Mouse (Mus musculus): ENCODE results near the gene A3galt2. TPM values are rescaled to one million over a fixed set of nuclear protein-coding genes. Genes with fewer than 3 reads are reported as not detected.

Gene A3galt2
- polyA plus RNA-seq, 1 experiment from 2014 or later = 0.53 TPM

GRCm38 (mm10) chr4:128716279-128716678 is 38.9 kb upstream of the A3galt2 start:
- Histone ChIP-seq H3K4me3 (no peak overlapping the region), H3K27me3 (no peaks in the 10 kb centered on the region), H3K4me1 (replicated peaks) (peaks cover 88% of the 10 kb centered on the region), H3K9me3 (no peaks in the 10 kb centered on the region), H3K4me2 (peak overlapping the region; percentile 43), H3K9ac (peak overlapping the region; percentile 62), H3K27ac (peak overlapping the region; percentile 99), H3K36me3 (peaks cover 6% of the 10 kb centered on the region)
- ATAC-seq (ENCODE audit: low FRiP score) = no peak
- WGBS = 5% methylated on average over 4 of the region's 4 CpGs

DNA sequence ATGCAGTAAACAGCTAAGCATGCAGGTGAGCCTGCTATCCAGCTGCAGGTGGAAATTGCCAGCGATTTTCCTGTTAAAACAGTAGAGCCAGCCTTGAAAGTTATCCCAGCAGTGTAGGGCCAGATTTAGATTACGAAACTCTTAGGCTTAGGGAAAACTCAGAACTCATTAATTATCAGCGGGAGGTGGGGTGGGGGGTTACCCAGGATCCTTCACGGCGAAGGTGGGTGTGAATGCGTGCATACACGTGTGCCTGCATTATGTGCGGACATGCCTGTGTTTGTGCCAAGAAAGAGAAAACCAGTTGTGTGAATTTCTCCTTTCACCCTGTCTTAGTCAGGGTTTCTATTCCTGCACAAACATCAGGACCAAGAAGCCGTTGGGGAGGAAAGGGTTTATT is 38.4 kb upstream of the A3galt2 start:
- Histone ChIP-seq H3K27ac (peak overlapping the region; percentile 99), H3K9me3 (no peaks in the 10 kb centered on the region), H3K4me3 (no peak overlapping the region), H3K4me2 (no peak overlapping the region), H3K9ac (peak overlapping the region; percentile 62), H3K36me3 (peaks cover 6% of the 10 kb centered on the region), H3K4me1 (replicated peaks) (peaks cover 88% of the 10 kb centered on the region), H3K27me3 (no peaks in the 10 kb centered on the region)
- WGBS = 34% methylated on average over 9 of the region's 9 CpGs
- ATAC-seq (ENCODE audit: low FRiP score) = no peak

- no peak overlapping the region for H3K4me2 ChIP-seq
- H3K9ac ChIP-seq = no peak overlapping the region
- H3K27me3 ChIP-seq = no peaks in the 10 kb centered on the region
- 10% methylated on average over 5 of the region's 5 CpGs for WGBS
- peaks cover 78% of the 10 kb centered on the region for H3K4me1 ChIP-seq (replicated peaks)
- no peak overlapping the region for H3K4me3 ChIP-seq
- no peak for ATAC-seq (ENCODE audit: low FRiP score)
- no peaks in the 10 kb centered on the region for H3K9me3 ChIP-seq
- 0 out of 2 replicates have a peak, but pooled peaks cover 5% of the 10 kb centered on the region for H3K36me3 ChIP-seq
- H3K27ac ChIP-seq = peak overlapping the region; percentile 85
Observed at GRCm38 (mm10) chr4:128720110-128720509, 35.1 kb upstream of the A3galt2 start.

DNA sequence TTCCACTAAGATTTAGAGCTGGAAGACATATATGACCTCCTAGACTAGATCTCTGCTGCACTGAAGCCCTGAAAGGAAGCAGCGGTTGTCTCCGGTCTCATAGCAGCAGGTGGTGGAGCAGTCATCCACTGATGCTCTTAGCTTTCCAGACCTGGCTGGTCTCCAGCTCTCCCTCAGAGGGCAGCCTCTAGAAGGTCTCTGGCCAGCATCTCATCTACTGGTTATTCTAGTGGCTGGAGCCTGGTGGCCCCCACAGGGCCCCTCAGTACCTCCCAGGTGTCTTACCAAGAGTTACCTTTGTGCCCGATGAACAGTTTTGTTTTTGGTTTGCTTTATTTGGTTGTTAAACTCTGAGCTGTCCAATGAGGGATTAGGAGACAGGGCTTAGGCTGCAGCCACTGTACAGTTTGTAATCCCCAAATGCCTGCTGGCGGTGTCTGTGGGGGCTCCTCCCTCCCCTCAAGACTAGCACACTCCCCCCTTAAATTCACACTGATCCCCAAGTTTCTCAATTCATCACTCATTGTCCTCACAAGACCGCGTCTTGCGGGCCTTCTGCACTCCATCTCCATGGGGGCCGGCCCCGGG is 34.0 kb upstream of the A3galt2 start:
- no peak for ATAC-seq (ENCODE audit: low FRiP score)
- no peak overlapping the region for H3K4me2 ChIP-seq
- H3K9me3 ChIP-seq = no peaks in the 10 kb centered on the region
- 52% methylated on average over 9 of the region's 9 CpGs for WGBS
- H3K36me3 ChIP-seq = 0 out of 2 replicates have a peak, but pooled peaks cover 5% of the 10 kb centered on the region
- H3K27ac ChIP-seq = peak overlapping the region; percentile 85
- no peaks in the 10 kb centered on the region for H3K27me3 ChIP-seq
- H3K9ac ChIP-seq = no peak overlapping the region
- H3K4me1 ChIP-seq (replicated peaks) = peaks cover 76% of the 10 kb centered on the region
- no peak overlapping the region for H3K4me3 ChIP-seq

GRCm38 (mm10) chr4:128721761-128722160 is 33.4 kb upstream of the A3galt2 start:
- 85% methylated on average over 4 of the region's 4 CpGs for WGBS
- no peak for ATAC-seq (ENCODE audit: low FRiP score)
- H3K9me3 ChIP-seq = no peaks in the 10 kb centered on the region
- no peak overlapping the region for H3K9ac ChIP-seq
- no peak overlapping the region for H3K4me3 ChIP-seq
- H3K4me1 ChIP-seq (replicated peaks) = peaks cover 76% of the 10 kb centered on the region
- H3K36me3 ChIP-seq = 0 out of 2 replicates have a peak, but pooled peaks cover 5% of the 10 kb centered on the region
- H3K27ac ChIP-seq = peak overlapping the region; percentile 58; the same call in 1 of the 2 replicates
- H3K4me2 ChIP-seq = no peak overlapping the region
- H3K27me3 ChIP-seq = no peaks in the 10 kb centered on the region

- H3K4me2 ChIP-seq = no peak overlapping the region
- peaks cover 69% of the 10 kb centered on the region for H3K4me1 ChIP-seq (replicated peaks)
- H3K27ac ChIP-seq = no peak overlapping the region
- no peaks in the 10 kb centered on the region for H3K27me3 ChIP-seq
- WGBS = 88% methylated on average over 8 of the region's 8 CpGs
- 0 out of 2 replicates have a peak, but pooled peaks cover 5% of the 10 kb centered on the region for H3K36me3 ChIP-seq
- H3K4me3 ChIP-seq = no peak overlapping the region
- H3K9ac ChIP-seq = no peak overlapping the region
- ATAC-seq (ENCODE audit: low FRiP score) = no peak
- no peaks in the 10 kb centered on the region for H3K9me3 ChIP-seq
Observed at GRCm38 (mm10) chr4:128722932-128723331, 32.2 kb upstream of the A3galt2 start.

- Histone ChIP-seq H3K27me3 (no peaks in the 10 kb centered on the region), H3K27ac (no peak overlapping the region), H3K4me3 (no peak overlapping the region), H3K9ac (0 out of 2 replicates have a peak overlapping the region, but pooled peaks have one; percentile 3), H3K36me3 (0 out of 2 replicates have a peak, but pooled peaks cover 5% of the 10 kb centered on the region), H3K9me3 (no peaks in the 10 kb centered on the region), H3K4me1 (replicated peaks) (peaks cover 65% of the 10 kb centered on the region), H3K4me2 (no peak overlapping the region)
- WGBS = 73% methylated on average over 13 of the region's 13 CpGs
- no peak for ATAC-seq (ENCODE audit: low FRiP score)
Observed at GRCm38 (mm10) chr4:128723431-128723830, 31.7 kb upstream of the A3galt2 start.

DNA sequence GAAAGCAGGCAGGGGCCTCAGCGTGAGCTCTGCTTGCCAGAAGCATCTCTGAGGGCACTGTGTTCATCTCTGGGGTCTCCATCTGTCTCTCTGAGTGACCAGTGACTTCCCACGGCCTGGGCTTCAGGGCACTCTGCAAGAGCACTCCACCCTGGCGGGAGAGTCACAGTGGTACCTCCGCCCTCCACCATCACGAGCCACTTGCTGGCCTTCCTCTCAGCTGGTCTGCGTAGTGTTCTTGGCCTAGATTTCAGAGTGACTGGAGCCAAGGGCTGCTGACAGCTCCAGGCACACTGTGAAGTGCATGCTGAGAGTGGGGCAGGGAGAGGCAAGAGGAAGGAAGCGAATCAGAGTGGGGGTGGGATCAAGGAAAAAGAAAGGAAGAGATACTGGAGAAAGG is 31.1 kb upstream of the A3galt2 start:
- H3K9ac ChIP-seq = 0 out of 2 replicates have a peak overlapping the region, but pooled peaks have one; percentile 3
- no peak overlapping the region for H3K4me3 ChIP-seq

GRCm38 (mm10) chr4:128727019-128727720 is 28.0 kb upstream of the A3galt2 start:
- WGBS = 3% methylated on average over 48 of the region's 68 CpGs
- no peaks in the 10 kb centered on the region for H3K9me3 ChIP-seq
- H3K27ac ChIP-seq = peak overlapping the region; percentile 96
- H3K27me3 ChIP-seq = no peaks in the 10 kb centered on the region
- peak overlapping the region; percentile 99 for H3K4me3 ChIP-seq
- peaks cover 13% of the 10 kb centered on the region for H3K36me3 ChIP-seq
- peaks cover 67% of the 10 kb centered on the region for H3K4me1 ChIP-seq (replicated peaks)
- ATAC-seq (ENCODE audit: low FRiP score) = peak; percentile 87
- H3K4me2 ChIP-seq = peak overlapping the region; percentile 83
- H3K9ac ChIP-seq = peak overlapping the region; percentile 100

More for the DNA sequence above, 31.1 kb upstream of the A3galt2 start:
- H3K27me3 ChIP-seq = no peaks in the 10 kb centered on the region
- no peak for ATAC-seq (ENCODE audit: low FRiP score)
- no peak overlapping the region for H3K4me2 ChIP-seq
- peaks cover 68% of the 10 kb centered on the region for H3K4me1 ChIP-seq (replicated peaks)
- no peak overlapping the region for H3K27ac ChIP-seq
- 0 out of 2 replicates have a peak, but pooled peaks cover 5% of the 10 kb centered on the region for H3K36me3 ChIP-seq
- 63% methylated on average over 7 of the region's 7 CpGs for WGBS
- no peaks in the 10 kb centered on the region for H3K9me3 ChIP-seq

- peak; percentile 62 for ATAC-seq (ENCODE audit: low FRiP score)
- H3K36me3 ChIP-seq = peaks cover 12% of the 10 kb centered on the region
- H3K4me1 ChIP-seq (replicated peaks) = peaks cover 70% of the 10 kb centered on the region
- H3K9me3 ChIP-seq = no peaks in the 10 kb centered on the region
- H3K4me2 ChIP-seq = peak overlapping the region; percentile 83
- peak overlapping the region; percentile 100 for H3K9ac ChIP-seq
- under 1% methylated on average over 65 of the region's 65 CpGs for WGBS
- peak overlapping the region; percentile 99 for H3K4me3 ChIP-seq
- peak overlapping the region; percentile 96 for H3K27ac ChIP-seq
- no peaks in the 10 kb centered on the region for H3K27me3 ChIP-seq
Observed at GRCm38 (mm10) chr4:128727721-128728430, 27.3 kb upstream of the A3galt2 start.

- WGBS = 1% methylated on average over 5 of the region's 5 CpGs
- H3K9me3 ChIP-seq = no peaks in the 10 kb centered on the region
- H3K4me3 ChIP-seq = peak overlapping the region; percentile 99
- peak overlapping the region; percentile 100 for H3K9ac ChIP-seq
- no peaks in the 10 kb centered on the region for H3K27me3 ChIP-seq
- ATAC-seq (ENCODE audit: low FRiP score) = no peak
- H3K36me3 ChIP-seq = peaks cover 8% of the 10 kb centered on the region
- peaks cover 76% of the 10 kb centered on the region for H3K4me1 ChIP-seq (replicated peaks)
- peak overlapping the region; percentile 96 for H3K27ac ChIP-seq
- peak overlapping the region; percentile 83 for H3K4me2 ChIP-seq
Observed at GRCm38 (mm10) chr4:128728431-128728851, 26.7 kb upstream of the A3galt2 start.
